Mouse (Mus musculus): ENCODE results near the gene Tcirg1.

GRCm38 (mm10) chr19:3855091-3855490, 51.8 kb downstream of the Tcirg1 start:
- TF ChIP-seq CTCF (IDR thresholded peaks at IDR 0.05; ENCODE audit: low read depth) = no peak
- no peak for TF ChIP-seq EP300 (IDR thresholded peaks at IDR 0.05; ENCODE audit: low read depth)
